Mouse (Mus musculus) erythroblast, embryonic 14.5 days (primary cell): ENCODE data around the gene Slc4a3.

Experiments used
- GATA1 ChIP-seq: IDR thresholded peaks from 2 replicates; pipeline ENCODE4 v1.6.1; 2012; ENCODE audit warnings: low read length, inconsistent platforms, mixed read lengths
- TAL1 ChIP-seq: IDR thresholded peaks from 3 replicates; pipeline ENCODE4 v1.6.1; 2012; ENCODE audit warnings: low read length, inconsistent platforms, mixed read lengths

DNA sequence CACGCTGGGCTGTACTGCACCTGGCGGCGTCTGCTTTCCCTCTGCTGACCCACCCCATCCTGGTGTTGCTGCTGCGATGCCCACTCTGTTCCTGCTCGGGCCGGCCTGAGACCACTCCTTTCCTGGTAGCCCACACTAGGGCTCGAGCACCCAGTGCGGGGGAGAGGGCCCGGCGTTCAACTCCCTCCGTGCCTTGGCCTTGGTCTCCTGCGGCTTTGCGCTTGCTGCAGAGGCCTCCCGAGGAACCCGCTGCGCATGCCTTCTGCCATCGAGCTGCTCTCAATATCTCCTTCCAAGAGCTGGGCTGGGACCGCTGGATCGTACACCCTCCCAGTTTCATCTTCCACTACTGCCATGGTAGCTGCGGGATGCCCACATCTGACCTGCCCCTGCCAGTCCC lies 36.5 kb upstream of the Slc4a3 start:
- no peak for TF ChIP-seq GATA1
- TF ChIP-seq TAL1 = no peak
